Mouse (Mus musculus) neutrophil, adult 5-6 weeks (primary cell): ENCODE measurements around the gene Bicc1. TPM values are rescaled to one million over a fixed set of nuclear protein-coding genes. Genes with fewer than 3 reads are reported as not detected.

Experiments used
- ATAC-seq: fragments of 151-379, 151-347 bp; 2 replicates; pipeline ENCODE4 v1.8.0; 2017; ENCODE audit warnings: mild to moderate bottlenecking, moderate TSS enrichment; ENCODE audit not compliant: insufficient number of reproducible peaks, poor library complexity, low FRiP score, severe bottlenecking; ENCODE audit errors: extremely low read depth
- total RNA-seq: library from RNA; stranded (forward); fragments of 200-1000 nt; gene quantifications from 2 replicates; pipeline ENCODE4 v1.2.3, GENCODE M21; 2017

Gene Bicc1
- total RNA-seq, 1 experiment from 2014 or later = not detected

DNA sequence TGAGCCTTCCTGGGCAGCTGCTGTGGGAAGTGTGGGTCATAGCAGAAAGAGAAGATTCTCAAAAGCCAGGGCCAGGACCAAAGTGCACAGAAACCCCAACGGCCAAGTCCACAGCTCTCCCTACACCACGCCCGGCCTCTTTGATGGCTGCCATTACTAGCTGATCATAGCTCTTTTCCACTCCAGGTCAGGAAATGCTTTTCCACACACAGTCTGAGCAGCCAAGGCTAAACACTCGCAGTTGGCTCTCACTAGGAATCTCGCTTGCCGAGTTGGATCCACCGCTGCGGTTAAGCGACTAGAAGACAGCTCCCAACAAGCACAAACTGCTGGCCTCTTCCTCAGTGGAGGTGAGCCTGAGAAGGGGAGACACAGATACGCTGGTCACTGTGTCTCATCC, 10.3 kb upstream of the Bicc1 start:
- no peak for ATAC-seq

DNA sequence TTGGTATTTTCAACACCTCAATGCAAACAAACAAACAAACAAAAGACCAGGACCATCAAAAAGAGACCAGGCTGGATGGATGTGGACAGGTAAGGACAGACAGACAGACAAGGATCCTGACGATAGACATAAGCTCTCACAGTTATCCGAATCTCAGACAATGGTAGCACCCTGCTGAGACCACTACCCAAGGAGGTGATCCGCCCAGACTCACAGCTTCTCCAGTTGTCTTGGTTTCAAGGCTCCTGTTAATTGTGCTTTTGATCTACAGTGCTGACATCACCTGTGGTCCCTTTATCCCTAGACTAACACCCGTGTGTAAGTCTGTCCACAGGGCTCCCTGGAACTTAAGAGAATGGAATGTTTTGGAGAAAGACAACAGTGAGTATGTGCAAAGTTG, 9.7 kb upstream of the Bicc1 start:
- no peak for ATAC-seq

DNA sequence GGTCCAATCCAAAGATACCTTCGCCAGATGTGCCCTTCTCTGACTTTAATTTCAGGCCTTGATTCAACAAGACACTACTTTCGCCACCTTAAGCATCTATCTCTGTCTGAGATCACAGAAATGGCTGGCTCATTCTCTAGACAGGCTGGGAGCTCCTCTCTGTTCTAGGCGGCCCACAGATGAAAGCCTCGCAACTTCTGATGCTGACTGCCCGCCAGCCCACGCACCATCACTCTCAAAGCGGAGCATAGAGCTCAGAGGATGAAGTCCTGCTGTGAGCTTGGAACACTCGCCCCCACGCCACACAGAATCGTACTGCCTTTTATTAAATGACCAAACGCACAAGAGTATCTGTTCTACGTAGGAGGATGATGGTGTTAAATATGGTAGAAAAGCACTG, 949 bp upstream of the Bicc1 start:
- ATAC-seq = no peak

DNA sequence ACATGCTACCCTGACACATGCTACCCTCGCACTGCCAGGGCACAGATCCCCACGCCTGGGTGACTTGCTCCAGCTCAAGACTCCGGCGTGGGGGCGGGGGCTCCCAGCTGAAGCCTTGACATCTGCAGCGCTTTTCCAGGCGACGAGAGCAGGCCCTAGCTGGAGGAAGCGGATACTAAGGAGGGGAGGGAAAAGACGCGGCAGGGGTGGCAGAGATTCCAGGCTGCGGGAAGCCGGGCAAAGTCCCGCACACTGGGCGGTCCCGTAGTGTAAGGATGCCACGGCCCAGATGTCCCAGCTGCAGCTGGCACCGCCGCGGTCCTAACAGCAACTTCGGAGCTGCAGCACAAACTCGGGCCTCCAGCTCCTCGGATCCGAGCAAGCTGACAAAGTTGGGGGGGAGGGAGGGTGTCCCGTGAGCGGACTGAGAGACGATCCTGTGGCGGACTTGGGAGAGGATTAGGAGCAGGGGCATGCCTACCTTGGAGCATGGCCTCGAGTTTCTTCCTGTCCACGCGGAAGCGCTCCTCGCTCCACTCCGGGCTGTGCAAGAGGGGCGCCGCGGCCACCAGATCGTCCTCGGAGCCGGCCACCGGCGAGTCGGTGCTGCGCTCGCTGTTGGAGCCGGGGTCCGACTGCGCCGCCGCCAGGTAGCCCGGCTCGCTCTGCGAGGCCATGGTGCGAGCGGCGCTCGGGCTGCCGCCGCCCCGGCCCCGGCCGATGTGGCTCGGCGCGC, 392 bp downstream of the Bicc1 start:
- no peak for ATAC-seq

DNA sequence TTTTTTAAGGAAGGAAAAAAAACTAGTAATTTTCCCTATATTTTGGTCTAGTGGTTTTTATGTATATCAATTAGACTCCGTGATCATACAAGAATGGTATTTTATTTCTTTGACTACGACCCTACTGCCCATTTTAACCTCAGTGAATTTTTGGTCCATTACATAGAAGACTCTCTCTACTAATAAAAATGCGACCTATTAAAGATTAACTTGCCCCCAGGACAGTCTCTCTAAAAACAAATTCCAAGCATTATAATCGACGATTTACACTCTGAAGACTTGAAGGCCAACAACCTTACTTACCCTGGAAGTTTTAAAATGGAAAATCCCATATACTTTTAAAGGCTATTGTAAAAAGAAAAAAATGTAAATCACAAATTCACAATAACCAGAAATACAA, 2.9 kb downstream of the Bicc1 start:
- ATAC-seq = no peak

DNA sequence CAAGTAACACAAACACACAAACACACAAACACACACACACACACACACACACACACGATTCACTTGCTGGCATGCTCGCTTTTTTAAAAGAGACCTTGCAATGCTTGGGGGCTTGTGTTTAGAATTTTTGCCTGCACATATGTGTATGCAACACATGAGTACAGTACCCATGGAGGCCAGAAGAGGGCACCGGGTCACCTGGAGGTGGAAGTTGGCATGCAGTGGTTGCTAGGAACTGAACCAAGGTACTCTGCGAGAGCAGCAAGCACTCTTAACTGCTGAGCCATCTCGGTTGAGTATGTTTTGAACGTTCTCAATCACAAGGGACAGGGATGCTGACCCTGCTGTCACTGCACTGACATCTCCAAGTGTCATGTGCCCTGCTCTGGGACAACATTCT, 5.9 kb downstream of the Bicc1 start:
- ATAC-seq = no peak

DNA sequence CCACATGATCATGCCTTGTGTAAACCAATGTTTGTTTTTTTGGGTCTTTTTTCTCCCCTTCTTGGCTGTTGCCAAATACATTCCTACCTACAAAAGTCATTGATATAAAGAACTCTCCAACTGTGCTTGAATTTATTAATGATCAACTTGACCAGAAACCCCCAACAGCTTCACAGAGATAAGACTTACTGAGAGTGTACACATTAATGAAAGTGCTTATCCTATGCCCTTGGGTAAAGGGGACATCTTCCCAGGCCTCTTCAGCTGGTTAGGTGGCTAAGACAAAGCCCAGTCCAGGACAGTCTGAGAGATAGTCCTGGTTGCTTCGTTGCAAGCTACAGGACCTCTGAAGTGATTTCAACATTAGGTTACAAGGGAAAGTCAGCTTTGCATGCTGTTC, 6.4 kb downstream of the Bicc1 start:
- ATAC-seq = no peak

DNA sequence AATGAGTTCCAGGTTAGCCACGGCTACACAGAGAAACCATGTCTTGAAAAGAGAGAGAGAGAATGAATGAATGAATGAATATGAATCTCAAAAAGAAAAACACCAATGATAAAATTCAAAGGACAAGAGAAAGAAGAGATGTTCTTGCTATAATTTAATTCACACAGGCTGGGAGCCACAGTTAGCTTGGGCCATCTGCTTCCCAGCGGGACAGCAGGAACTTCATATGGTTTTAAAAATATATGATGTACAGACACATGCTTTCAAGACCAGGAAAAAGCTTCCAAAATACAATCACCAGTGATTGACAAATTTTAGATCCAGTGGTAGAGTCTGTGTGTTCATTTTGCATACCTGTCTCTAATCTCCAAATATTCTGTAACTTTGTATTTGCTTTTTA, 9.0 kb downstream of the Bicc1 start:
- ATAC-seq = no peak

DNA sequence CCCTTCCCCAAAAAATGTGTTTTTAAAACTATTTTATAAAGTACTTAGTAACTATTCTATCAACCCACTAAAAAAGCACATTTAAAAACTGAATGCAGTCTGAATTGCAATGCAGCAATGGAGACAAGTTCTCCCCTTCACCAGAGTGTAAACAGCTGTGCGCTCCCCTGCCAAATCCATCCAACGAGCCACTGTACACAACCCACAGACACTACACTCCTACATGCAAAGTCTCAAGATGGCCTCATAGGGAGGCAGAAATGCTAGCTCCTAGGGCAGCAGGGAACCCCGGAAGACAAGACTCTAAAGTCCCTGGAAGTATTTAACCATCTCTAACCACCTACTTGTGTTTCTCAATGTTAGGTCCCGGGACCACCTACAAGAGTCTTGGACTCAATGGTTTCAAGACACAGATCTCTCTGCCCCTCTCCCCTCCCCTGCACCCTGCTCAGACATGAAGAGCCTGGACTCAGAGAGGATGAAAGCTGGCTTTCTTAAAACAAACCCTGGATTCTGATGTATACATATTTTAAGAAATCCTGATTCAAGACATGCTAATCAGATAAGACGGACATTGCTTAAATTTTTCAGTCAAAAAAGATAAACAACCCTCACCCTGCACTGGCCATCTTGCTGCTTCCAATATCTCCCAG, 10.4 kb downstream of the Bicc1 start:
- no peak for ATAC-seq

DNA sequence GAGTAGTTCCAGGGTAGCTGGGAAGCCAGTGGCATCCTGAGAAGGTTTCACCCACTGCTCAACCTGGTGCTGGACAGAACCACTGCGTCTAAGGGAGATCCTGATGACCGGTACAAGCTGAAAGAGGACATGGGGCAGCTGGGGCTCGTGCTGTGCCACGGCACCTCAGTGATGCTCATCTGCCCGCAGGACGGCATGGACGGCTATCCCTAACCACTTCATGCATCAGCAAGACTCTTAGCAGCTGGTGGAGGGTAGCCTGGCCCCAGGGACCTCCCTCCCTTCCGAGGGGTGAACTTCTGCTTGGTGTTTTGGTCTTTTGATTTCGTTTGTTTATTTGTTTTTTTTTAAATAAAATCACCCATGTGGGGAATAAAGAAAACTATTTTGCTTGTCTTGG, 11.3 kb downstream of the Bicc1 start:
- no peak for ATAC-seq

DNA sequence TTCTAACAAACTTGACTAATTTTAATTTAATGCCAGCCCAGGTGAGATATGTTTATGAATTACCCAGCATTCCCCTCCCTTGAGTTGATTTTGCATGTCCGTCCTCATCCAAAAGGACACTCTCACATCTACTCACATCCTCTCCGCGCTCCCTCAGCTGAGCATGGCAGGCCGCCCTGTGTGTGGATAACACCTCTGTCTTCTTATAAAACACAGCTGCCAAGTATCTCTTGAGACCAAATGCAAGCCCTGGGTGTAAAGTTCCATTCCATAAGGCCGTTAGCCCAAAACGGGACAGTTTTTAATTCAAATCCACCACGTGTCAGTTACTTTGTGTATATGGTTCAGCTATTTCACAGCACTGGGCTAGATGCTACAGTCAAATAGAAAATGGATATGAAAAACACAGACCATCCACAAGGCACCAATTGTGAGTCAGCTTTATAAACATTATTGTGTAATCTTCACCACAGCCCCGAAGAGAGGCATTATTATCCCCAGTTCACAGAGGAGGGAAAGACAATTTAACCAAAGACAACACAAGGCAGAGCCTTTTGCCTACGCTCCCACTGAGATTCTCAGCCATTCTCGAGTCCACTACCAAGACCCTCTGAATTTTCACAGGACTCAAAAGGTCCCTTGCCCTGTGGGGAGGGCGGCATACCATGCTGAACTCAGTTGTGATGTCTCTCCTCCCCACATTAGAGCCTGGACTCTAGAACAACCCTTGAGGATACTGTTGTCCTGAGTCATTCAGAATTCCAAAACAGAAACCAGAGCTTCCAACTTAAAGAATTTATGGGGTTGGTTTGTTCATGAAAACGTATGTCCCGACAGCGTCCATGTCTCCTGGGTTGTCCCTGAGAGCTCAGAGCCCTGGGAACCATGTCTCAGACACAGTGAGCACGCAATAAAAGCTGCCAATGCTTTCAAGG, 12.6 kb downstream of the Bicc1 start:
- no peak for ATAC-seq

DNA sequence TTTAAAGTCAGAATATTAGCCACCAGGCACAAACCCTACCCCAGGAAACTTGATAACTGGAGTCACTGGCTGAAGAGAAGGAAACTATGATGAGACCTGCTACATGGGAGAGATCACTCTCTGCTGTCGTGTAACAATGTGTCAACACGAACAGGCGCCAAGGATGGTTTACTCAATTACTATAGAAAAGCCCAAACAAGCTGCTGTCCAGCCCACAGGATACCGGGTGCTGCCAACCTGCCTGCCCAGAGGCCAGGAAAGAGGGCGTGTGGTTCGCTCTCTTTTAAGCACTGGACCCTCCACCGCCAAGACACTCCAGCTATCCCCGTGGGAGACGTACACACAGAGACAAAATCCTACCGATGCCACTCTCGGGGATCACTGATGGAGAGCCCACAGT, 13.7 kb downstream of the Bicc1 start:
- no peak for ATAC-seq

DNA sequence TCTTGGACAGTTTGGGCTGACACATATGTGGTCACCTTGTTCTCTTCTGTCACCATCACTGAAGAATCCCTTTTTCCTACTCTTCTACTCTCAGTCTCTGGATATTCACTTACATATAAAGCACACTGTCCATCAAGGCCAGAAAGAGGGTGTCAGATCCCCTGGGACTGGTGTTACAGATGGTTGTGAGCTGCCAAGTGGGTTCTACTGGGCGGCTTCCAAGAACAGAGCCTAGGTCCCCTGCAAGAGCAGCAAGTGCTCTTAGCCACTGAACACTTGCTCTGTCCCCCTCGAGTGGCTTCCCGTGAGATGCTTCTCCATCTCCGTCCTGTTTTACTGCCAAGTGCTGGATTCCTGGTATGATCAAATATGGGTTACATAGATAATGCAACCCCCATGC, 15.3 kb downstream of the Bicc1 start:
- ATAC-seq = no peak

DNA sequence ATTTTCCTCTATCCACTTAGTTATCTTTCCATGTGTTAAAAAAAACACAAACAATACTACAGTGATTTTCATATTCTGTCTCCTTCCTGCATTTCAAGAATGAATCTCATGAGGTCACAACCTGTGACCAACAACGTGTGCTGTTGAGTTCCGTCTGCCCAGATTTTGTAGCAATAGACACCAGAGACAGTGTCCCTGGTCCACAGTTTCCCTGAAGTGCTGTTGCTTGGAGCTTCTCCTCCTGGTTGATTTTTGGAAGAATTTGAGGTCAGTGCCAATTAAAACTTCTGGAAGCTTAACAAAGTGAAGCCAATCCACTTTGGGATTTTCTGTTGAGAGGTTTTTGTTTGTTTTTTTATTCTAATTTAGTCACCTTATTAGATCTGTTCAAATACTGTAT, 16.9 kb downstream of the Bicc1 start:
- no peak for ATAC-seq

DNA sequence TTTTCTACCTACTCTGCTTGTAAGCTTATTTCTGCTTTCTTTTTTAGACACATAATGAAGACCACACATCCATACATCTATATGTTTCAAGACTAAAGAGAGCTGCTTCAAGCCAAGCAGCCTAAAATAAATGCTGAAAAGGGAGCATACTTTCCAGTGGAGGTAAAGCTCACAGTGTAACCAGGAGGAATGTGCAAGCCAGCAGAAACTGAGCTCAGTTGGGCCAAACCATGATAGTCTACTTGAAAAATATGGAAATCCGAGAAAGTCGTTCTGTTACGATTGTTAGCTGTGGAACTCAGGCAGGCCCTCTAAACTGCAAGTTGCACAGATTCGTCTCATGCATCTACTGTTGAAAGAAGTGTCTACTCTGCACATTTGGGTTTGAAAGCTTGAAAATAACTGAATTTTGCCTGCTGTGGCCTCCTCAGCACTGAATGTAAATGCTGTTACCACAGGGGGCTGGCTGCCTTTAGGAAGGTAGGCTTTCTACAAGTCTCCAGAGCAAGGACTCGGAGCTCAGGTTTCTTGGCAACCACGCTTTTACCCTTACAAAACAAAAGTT, 19.1 kb downstream of the Bicc1 start:
- no peak for ATAC-seq

DNA sequence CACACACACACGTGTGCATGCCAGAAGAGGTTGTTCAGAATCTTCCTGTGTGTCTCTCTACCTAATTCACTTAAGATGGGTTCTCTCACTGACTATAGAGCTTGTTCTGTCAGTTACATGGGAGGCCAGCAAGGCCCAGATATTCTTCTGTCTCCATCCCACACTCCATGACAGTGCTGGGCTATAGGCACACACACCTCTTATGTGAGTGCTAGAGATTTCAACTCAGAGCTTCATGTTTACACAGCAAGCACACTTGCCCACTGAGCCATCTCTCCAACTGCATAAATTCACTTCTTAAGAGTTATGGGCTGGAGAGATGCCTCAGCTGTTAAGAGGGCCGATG, 20.7 kb downstream of the Bicc1 start:
- ATAC-seq = no peak

DNA sequence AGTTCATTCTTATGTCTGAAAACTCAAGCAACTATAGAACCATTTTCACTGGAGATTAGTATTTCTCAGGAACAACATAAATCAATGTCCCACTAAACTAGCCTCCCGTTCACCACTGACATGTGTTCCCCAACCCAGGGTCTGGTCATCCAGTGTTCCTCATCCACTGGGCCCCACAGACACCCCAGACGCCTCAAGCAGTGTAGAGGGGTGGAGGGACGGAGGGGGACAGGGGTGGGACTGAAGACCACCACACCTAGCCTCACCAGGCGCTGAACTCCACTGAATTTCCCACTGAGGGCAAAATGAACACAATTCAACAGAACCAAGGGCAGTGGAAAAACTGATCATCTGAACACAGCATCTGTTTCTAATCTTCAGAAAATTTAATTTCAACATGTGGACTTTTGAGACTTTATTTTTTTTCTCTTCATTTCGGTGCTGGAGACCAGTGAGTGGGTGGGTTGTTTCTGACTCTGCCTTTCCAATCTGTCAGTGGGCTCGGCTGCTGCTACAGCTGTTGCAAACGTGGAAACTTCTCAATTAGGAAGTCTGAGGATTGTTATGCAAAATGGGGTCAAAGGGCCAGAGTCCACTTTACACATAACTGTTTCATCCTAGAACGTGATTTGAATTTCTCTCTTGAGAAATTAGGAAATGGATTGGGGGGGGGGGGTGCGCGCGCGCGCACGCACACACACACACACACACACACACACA, 21.2 kb downstream of the Bicc1 start:
- ATAC-seq = no peak

DNA sequence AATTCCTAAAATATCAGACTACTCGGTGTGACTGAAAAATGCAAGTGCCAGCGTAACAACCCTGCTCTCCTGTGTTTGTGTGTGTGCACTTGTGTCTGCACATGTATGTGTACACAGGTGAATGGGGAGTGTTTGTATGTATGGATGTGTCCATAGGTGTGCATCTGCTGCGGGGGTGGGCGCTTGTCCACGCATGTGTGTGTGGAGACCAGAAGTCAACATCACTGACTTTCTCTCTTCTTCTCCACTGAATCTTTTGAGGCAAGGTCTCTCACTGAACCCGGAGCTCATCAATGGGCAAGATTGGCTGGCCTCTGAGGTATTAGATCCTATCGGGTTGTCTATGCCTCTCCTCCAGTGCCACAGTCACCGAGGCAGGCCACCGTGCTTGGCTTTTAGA, 21.9 kb downstream of the Bicc1 start:
- ATAC-seq = no peak

DNA sequence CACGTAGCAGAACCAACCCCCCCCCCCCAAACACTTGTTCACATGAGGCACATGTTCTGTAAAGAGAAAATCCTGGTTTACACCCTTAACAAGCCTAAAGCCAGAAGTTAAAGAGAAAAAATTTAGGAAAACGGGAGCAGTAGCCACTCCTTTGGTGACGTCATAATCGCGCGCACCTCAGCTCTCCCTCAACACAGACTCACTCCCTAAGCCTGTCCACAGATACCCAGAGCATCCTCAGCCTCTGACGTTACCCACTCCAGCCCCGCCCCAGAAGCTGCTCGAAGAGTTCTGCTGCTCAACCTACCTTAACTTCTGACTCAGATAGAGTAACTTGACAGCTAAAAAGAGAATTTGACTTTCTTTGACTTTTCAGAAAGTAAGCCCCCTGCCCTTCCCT, 28.2 kb downstream of the Bicc1 start:
- ATAC-seq = no peak
